Mouse (Mus musculus): Measurements from ENCODE around the gene Fez1. TPM values are rescaled to one million over a fixed set of nuclear protein-coding genes. Genes with fewer than 3 reads are reported as not detected.

The Fez1 gene
- total RNA-seq (2023), result not detected

GRCm38 (mm10) chr9:36821644-36822000 lies at the start of gene Fez1:
Gene Fez1, plus strand, starts transcription at chr9:36821864.

GRCm38 (mm10) chr9:36796781-36797555 lies 24.7 kb upstream of the Fez1 start, which contains the start of gene Ei24:
Gene Ei24, minus strand, starts transcription at chr9:36797393.

Other genes starting within 250 kb of the Fez1 start
- gene Gm17689, start 239.2 kb upstream of the Fez1 start, total RNA-seq (2023), result not detected
- gene A630095E13Rik, start 178.5 kb upstream of the Fez1 start, total RNA-seq (2023), result not detected
- gene Acrv1, start 128.6 kb upstream of the Fez1 start, total RNA-seq (2023), result not detected
- 10 to 100 TPM in 1 of 2 experiments, 1 to 10 TPM in 1; 6.3 to 10.6 TPM for gene Chek1, start 94.8 kb upstream of the Fez1 start, total RNA-seq (2023)
- gene Stt3a, start 54.2 kb upstream of the Fez1 start, total RNA-seq (2023), result 100 to 1,000 TPM; 146 to 150 TPM
- gene Ei24, start 24.5 kb upstream of the Fez1 start, total RNA-seq (2023), result 10 to 100 TPM; 45.5 to 47.2 TPM